Mouse (Mus musculus) spleen, adult 2 months (tissue): ENCODE data around the gene Sync.

ENCODE experiments used
- CTCF ChIP-seq: fragments of 200-500 bp; IDR thresholded peaks from 2 replicates; pipeline ENCODE4 v1.5.1; 2011; ENCODE audit warnings: mild to moderate bottlenecking, inconsistent platforms; ENCODE audit not compliant: insufficient read depth, insufficient read length, insufficient replicate concordance; ENCODE audit errors: extremely low read depth
- POLR2A ChIP-seq: fragments of 200-500 bp; IDR thresholded peaks from 2 replicates; pipeline ENCODE4 v1.6.1; 2011; ENCODE audit warnings: low read depth, low read length, inconsistent platforms

DNA sequence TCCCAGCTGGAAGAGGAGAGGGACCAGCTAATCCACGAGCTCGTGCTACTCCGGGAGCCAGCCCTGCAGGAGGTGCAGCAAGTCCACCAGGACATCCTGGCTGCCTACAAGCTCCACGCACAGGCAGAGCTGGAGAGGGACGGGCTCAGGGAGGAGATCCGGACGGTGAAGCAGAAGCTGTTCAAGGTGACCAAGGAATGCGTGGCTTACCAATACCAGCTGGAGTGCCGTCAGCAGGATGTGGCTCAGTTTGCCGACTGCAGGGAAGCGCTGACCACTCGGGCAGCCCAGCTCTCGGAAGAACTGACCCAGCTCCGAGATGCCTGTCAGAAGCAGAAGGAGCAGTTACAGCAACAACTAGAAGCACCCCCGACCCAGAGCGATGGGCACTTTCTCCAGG lies 6.3 kb downstream of the Sync start:
- no peak for TF ChIP-seq POLR2A
- no peak for TF ChIP-seq CTCF
